Mouse (Mus musculus) MEL (cell line): ENCODE data around the gene Plekha8. TPM values are rescaled to one million over a fixed set of nuclear protein-coding genes. Genes with fewer than 3 reads are reported as not detected.

Source experiments
- DNase-seq: peaks from one replicate; pipeline ENCODE4 v3.0.0; 2011; ENCODE audit warnings: low read depth, low spot score
- H3K27ac ChIP-seq: 2 replicates; pipeline ENCODE4 v1.5.1; 2012; ENCODE audit warnings: low read depth, mild to moderate bottlenecking, control low read depth, low read length, moderate library complexity; ENCODE audit not compliant: control insufficient read depth
- H3K27me3 ChIP-seq, 2 experiments: fragments of 150-350 bp in 1 of 2; sonication (generic) in 1 of 2; 2 replicates each; pipeline ENCODE4 v1.6.1; 2012; ENCODE audit warnings: low read length in 2 of 2, mild to moderate bottlenecking in 2 of 2, improper control_type of control experiment in 1 of 2, moderate library complexity in 1 of 2; ENCODE audit not compliant: insufficient read depth in 2 of 2, control insufficient read depth in 1 of 2
- H3K36me3 ChIP-seq, 2 experiments: 2 replicates each; pipeline ENCODE4 v1.6.1; 2012 to 2014; ENCODE audit warnings: low read length in 2 of 2, improper control_type of control experiment in 1 of 2, inconsistent platforms in 1 of 2, mild to moderate bottlenecking in 1 of 2; ENCODE audit not compliant: insufficient read depth in 2 of 2, control insufficient read depth in 1 of 2
- H3K4me1 ChIP-seq, 2 experiments: fragments of 150-350 bp in 1 of 2; sonication (generic) in 1 of 2; 2 replicates each; pipeline ENCODE4 v1.6.1; 2012; ENCODE audit warnings: low read length in 2 of 2, improper control_type of control experiment in 1 of 2, mild to moderate bottlenecking in 1 of 2; ENCODE audit not compliant: insufficient read depth in 2 of 2, control insufficient read depth in 1 of 2
- H3K4me3 ChIP-seq, 2 experiments: fragments of 150-350 bp in 1 of 2; sonication (generic) in 1 of 2; 2 replicates each; pipeline ENCODE4 v1.5.1; 2012; ENCODE audit warnings: low read depth in 2 of 2, low read length in 2 of 2, mild to moderate bottlenecking in 2 of 2, moderate library complexity in 2 of 2, control low read depth in 1 of 2, improper control_type of control experiment in 1 of 2; ENCODE audit not compliant: control insufficient read depth in 1 of 2, insufficient read depth in 1 of 2
- H3K79me2 ChIP-seq: 2 replicates; pipeline ENCODE4 v1.6.1; 2012; ENCODE audit warnings: mild to moderate bottlenecking, low read length, moderate library complexity; ENCODE audit not compliant: control insufficient read depth, poor library complexity, insufficient read depth
- H3K9ac ChIP-seq: 2 replicates; pipeline ENCODE4 v1.6.1; 2012; ENCODE audit warnings: low read depth, mild to moderate bottlenecking, control low read depth, low read length, moderate library complexity; ENCODE audit not compliant: control insufficient read depth, poor library complexity, severe bottlenecking
- H3K9me3 ChIP-seq: fragments of 150-350 bp; sonication (generic); replicated peaks from 2 replicates; pipeline ENCODE4 v1.6.1; 2012; ENCODE audit warnings: mild to moderate bottlenecking, low read length, improper control_type of control experiment, moderate library complexity; ENCODE audit not compliant: insufficient read depth
- BHLHE40 ChIP-seq: IDR thresholded peaks from 2 replicates; pipeline ENCODE4 v1.6.1; 2012; ENCODE audit warnings: low read depth, mild to moderate bottlenecking, inconsistent platforms, low read length, improper control_type of control experiment, borderline replicate concordance
- E2F4 ChIP-seq: IDR thresholded peaks from 2 replicates; pipeline ENCODE4 v1.6.1; 2011; ENCODE audit warnings: low read depth, low read length, improper control_type of control experiment, borderline replicate concordance
- EP300 ChIP-seq, 2 experiments: IDR thresholded peaks; 2 replicates each; pipeline ENCODE4 v1.6.1; 2011; ENCODE audit warnings: improper control_type of control experiment in 2 of 2, low read length in 2 of 2, low read depth in 1 of 2, mild to moderate bottlenecking in 1 of 2
- ETS1 ChIP-seq: IDR thresholded peaks from 2 replicates; pipeline ENCODE4 v1.6.1; 2012; ENCODE audit warnings: low read depth, mild to moderate bottlenecking, inconsistent platforms, low read length, improper control_type of control experiment, moderate library complexity
- GABPA ChIP-seq: IDR thresholded peaks from 2 replicates; pipeline ENCODE4 v1.6.1; 2012; ENCODE audit warnings: low read depth, mild to moderate bottlenecking, inconsistent platforms, low read length, improper control_type of control experiment, moderate library complexity
- HCFC1 ChIP-seq: IDR thresholded peaks from 2 replicates; pipeline ENCODE4 v1.6.1; 2012; ENCODE audit warnings: low read depth, mild to moderate bottlenecking, inconsistent platforms, low read length, improper control_type of control experiment, moderate library complexity
- MAFK ChIP-seq: IDR thresholded peaks from 2 replicates; pipeline ENCODE4 v1.6.1; 2011; ENCODE audit warnings: low read depth, mild to moderate bottlenecking, low read length, improper control_type of control experiment, borderline replicate concordance
- MAX ChIP-seq: IDR thresholded peaks from 2 replicates; pipeline ENCODE4 v1.6.1; 2011; ENCODE audit warnings: low read length, improper control_type of control experiment
- MEF2A ChIP-seq: IDR thresholded peaks from 2 replicates; pipeline ENCODE4 v1.6.1; 2014; ENCODE audit warnings: low read depth, mild to moderate bottlenecking, inconsistent platforms, low read length, improper control_type of control experiment; ENCODE audit not compliant: poor library complexity, insufficient replicate concordance, severe bottlenecking; ENCODE audit errors: extremely low read depth
- MYC ChIP-seq: IDR thresholded peaks from 2 replicates; pipeline ENCODE4 v1.6.1; 2011; ENCODE audit warnings: low read depth, mild to moderate bottlenecking, low read length, improper control_type of control experiment, moderate library complexity
- NELFE ChIP-seq: IDR thresholded peaks from 2 replicates; pipeline ENCODE4 v1.6.1; 2011; ENCODE audit warnings: low read depth, low read length, improper control_type of control experiment
- NRF1 ChIP-seq: IDR thresholded peaks from 2 replicates; pipeline ENCODE4 v1.6.1; 2014; ENCODE audit warnings: low read depth, mild to moderate bottlenecking, inconsistent platforms, low read length, improper control_type of control experiment, moderate library complexity; ENCODE audit not compliant: poor library complexity, insufficient read depth, severe bottlenecking
- POLR2AphosphoS5 ChIP-seq: IDR thresholded peaks from 2 replicates; pipeline ENCODE4 v1.6.1; 2012; ENCODE audit warnings: low read depth, borderline replicate concordance, mild to moderate bottlenecking, inconsistent platforms, low read length, moderate library complexity, mixed read lengths
- RAD21 ChIP-seq: IDR thresholded peaks from 2 replicates; pipeline ENCODE4 v1.6.1; 2011; ENCODE audit warnings: mild to moderate bottlenecking, low read depth, low read length, improper control_type of control experiment
- RCOR1 ChIP-seq: IDR thresholded peaks from 2 replicates; pipeline ENCODE4 v1.6.1; 2012; ENCODE audit warnings: low read depth, mild to moderate bottlenecking, inconsistent platforms, low read length, improper control_type of control experiment
- TAL1 ChIP-seq: IDR thresholded peaks from 2 replicates; pipeline ENCODE4 v1.6.1; 2012; ENCODE audit warnings: mild to moderate bottlenecking, inconsistent platforms, low read length, moderate library complexity, mixed read lengths
- TBP ChIP-seq: IDR thresholded peaks from 2 replicates; pipeline ENCODE4 v1.8.0; 2011; ENCODE audit warnings: low read depth, low read length, improper control_type of control experiment
- TCF12 ChIP-seq: IDR thresholded peaks from 2 replicates; pipeline ENCODE4 v1.6.1; 2014; ENCODE audit warnings: low read depth, mild to moderate bottlenecking, inconsistent platforms, low read length, improper control_type of control experiment, moderate library complexity
- USF2 ChIP-seq, 2 experiments: IDR thresholded peaks; 2 replicates each; pipeline ENCODE4 v1.6.1; 2011 to 2012; ENCODE audit warnings: improper control_type of control experiment in 2 of 2, low read length in 2 of 2, borderline replicate concordance in 1 of 2, inconsistent platforms in 1 of 2, low read depth in 1 of 2, mild to moderate bottlenecking in 1 of 2; ENCODE audit not compliant: insufficient read depth in 1 of 2
- ZC3H11A ChIP-seq: IDR thresholded peaks from 2 replicates; pipeline ENCODE4 v1.6.1; 2012; ENCODE audit warnings: low read depth, mild to moderate bottlenecking, inconsistent platforms, low read length, improper control_type of control experiment
- ZKSCAN1 ChIP-seq: IDR thresholded peaks from 2 replicates; pipeline ENCODE4 v1.6.1; 2012; ENCODE audit warnings: low read depth, mild to moderate bottlenecking, inconsistent platforms, low read length, improper control_type of control experiment, moderate library complexity
- ZMIZ1 ChIP-seq: IDR thresholded peaks from 2 replicates; pipeline ENCODE4 v1.6.1; 2012; ENCODE audit warnings: low read depth, mild to moderate bottlenecking, inconsistent platforms, low read length, improper control_type of control experiment, moderate library complexity
- polyA plus RNA-seq, 2 experiments: library from polyadenylated mRNA; stranded (reverse) in 1 of 2; unstranded in 1 of 2; fragments of >175 nt in 1 of 2; fragments of >200 nt in 1 of 2; gene quantifications; 2 replicates each; pipeline versions ENCODE4 v1.2.1 to v1.2.4; 2012; ENCODE audit warnings: low replicate concordance in 2 of 2, low read depth in 1 of 2; ENCODE audit not compliant: insufficient read length in 2 of 2, insufficient read depth in 1 of 2, missing spikeins in 1 of 2
- total RNA-seq: library from RNA; depleted of rRNA; stranded (reverse); fragments of 300-350 nt; gene quantifications from 2 replicates; pipeline ENCODE4 v1.2.3, GENCODE M21; 2012

Plekha8 gene
- total and polyA plus RNA-seq, 3 experiments = 11.6 to 16.8 TPM; not detected in 1

DNA sequence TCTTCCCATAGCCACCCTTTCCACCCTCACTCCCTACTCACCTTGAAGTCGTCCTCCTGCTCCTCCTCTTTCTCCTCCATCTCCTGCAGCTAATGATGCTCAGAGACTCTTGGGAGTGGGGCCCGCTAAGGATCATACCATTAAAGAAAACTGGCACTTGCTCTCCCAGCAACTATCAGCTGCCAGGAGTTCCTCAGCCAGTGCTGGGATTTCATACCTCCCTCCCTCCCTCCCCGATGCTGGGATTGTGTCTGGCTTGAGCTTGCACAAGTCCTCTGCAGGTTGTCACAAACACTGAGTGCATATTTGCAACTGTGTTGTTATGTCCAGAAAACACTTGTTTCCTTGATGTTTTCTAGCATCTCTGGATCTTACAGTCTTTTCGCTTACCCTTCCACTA lies 2.3 kb downstream of the Plekha8 start, which contains the start of gene Fkbp14:
Fkbp14 (minus strand) TSS at position 101 of the 400 bp plus-strand sequence.
- Histone ChIP-seq H3K36me3 (peaks cover 0 to 3% of the 10 kb centered on the region in 2 experiments; a peak in 2 of 4 replicates), H3K4me1 (peaks cover 0 to 4% of the 10 kb centered on the region in 2 experiments; a peak in 1 of 4 replicates), H3K4me3 (no peak within 1 kb of the TSS), H3K27me3 (no peaks in the 10 kb centered on the region), H3K9me3 (no peaks in the 10 kb centered on the region), H3K9ac (no peak within 1 kb of the TSS), H3K27ac (no peak within 1 kb of the TSS), H3K79me2 (peaks cover 6% of the 10 kb centered on the region; the same call in 1 of the 2 replicates)
- no peak for DNase-seq
- no peak for TF ChIP-seq GABPA
- TF ChIP-seq HCFC1 = no peak
- TF ChIP-seq ZC3H11A = no peak
- no peak for TF ChIP-seq MAFK
- TF ChIP-seq MEF2A = no peak
- no peak for TF ChIP-seq POLR2AphosphoS5
- TF ChIP-seq TCF12 = no peak
- no peak for TF ChIP-seq MAX
- no peak for TF ChIP-seq MYC
- no peak for TF ChIP-seq BHLHE40
- TF ChIP-seq NELFE = no peak
- TF ChIP-seq EP300 (IDR thresholded peaks at IDR 0.05; ENCODE audit: low read depth in 1 of 2, low read length in 2 of 2) = no peak
- no peak for TF ChIP-seq USF2 (IDR thresholded peaks at IDR 0.05; ENCODE audit: borderline replicate concordance in 1 of 2, insufficient read depth in 1 of 2, low read depth in 1 of 2, low read length in 2 of 2)
- no peak for TF ChIP-seq RCOR1
- no peak for TF ChIP-seq ZMIZ1
- TF ChIP-seq ETS1 = no peak

DNA sequence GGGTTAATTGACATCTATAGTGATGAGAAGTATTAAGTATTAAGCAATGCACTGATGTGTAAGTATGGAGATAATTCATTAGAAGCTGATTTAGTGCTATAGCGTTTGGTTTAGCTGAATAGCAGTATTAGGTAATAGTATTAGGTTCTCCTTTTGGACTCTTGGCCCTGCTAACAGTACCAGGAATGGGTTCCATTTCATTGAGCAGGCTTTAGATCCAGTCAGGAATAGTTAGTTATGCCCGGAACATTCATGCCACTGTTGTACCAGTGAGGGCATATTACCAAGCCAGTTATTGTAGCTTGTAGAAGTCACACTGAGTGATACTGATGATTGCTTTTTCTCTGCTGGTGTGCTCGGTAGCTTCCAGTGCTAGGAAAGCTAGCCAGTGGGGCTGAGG lies 2.8 kb downstream of the Plekha8 start:
- H3K4me3 ChIP-seq = no peak overlapping the region
- TF ChIP-seq MAX (no peak), ETS1 (no peak), BHLHE40 (no peak), RCOR1 (no peak), MAFK (no peak), TBP (no peak), GABPA (no peak), NRF1 (no peak), RAD21 (no peak), ZKSCAN1 (no peak), TAL1 (no peak), E2F4 (no peak), USF2 (IDR thresholded peaks at IDR 0.05; ENCODE audit: borderline replicate concordance in 1 of 2, insufficient read depth in 1 of 2, low read depth in 1 of 2, low read length in 2 of 2) (no peak), MYC (no peak)
- TF ChIP-seq, all 39 proteins: peak for 0
- no peaks in the 10 kb centered on the region for H3K27me3 ChIP-seq
- no peak overlapping the region for H3K27ac ChIP-seq
- peaks cover 0 to 4% of the 10 kb centered on the region in 2 experiments; a peak in 1 of 4 replicates for H3K4me1 ChIP-seq
- no peak overlapping the region for H3K9ac ChIP-seq
- H3K9me3 ChIP-seq = no peaks in the 10 kb centered on the region
- 0 out of 4 replicates have a peak, but pooled peaks cover 0 to 2% of the 10 kb centered on the region in 2 experiments for H3K36me3 ChIP-seq
- DNase-seq = no peak
- peaks cover 6% of the 10 kb centered on the region; the same call in 1 of the 2 replicates for H3K79me2 ChIP-seq
